Mouse (Mus musculus): ENCODE results near the gene Olfr502. TPM values are rescaled to one million over a fixed set of nuclear protein-coding genes. Genes with fewer than 3 reads are reported as not detected.

The Olfr502 gene
- polyA plus RNA-seq (2012; rRNA removed) = not detected in 2 replicates

GRCm38 (mm10) chr7:108524965-108525364 is at the start of gene Olfr502:
Gene Olfr502, minus strand, starts transcription at chr7:108525065.

GRCm38 (mm10) chr7:108565693-108566092 is 40.8 kb upstream of the Olfr502 start, which contains the start of gene Olfr504:
Gene Olfr504, minus strand, starts transcription at chr7:108565793.

GRCm38 (mm10) chr7:108544227-108544626 is 19.4 kb upstream of the Olfr502 start, which contains the start of gene Olfr503:
Gene Olfr503, plus strand, starts transcription at chr7:108544527.

Other genes with a start within 250 kb of the Olfr502 start
- gene Olfr490, start 236.1 kb downstream of the Olfr502 start, polyA plus RNA-seq (2012; rRNA removed) = not detected in 2 replicates
- gene Olfr491, start 211.6 kb downstream of the Olfr502 start, polyA plus RNA-seq (2012; rRNA removed) = not detected in 2 replicates
- not detected in 2 replicates for gene Olfr492, start 201.4 kb downstream of the Olfr502 start, polyA plus RNA-seq (2012; rRNA removed)
- gene Olfr493, start 178.1 kb downstream of the Olfr502 start, polyA plus RNA-seq (2012; rRNA removed) = not detected in 2 replicates
- not detected in 2 replicates for gene Olfr494, start 159.7 kb downstream of the Olfr502 start, polyA plus RNA-seq (2012; rRNA removed)
- gene Olfr495, start 131.9 kb downstream of the Olfr502 start, polyA plus RNA-seq (2012; rRNA removed) = not detected in 2 replicates
- gene Olfr497, start 104.6 kb downstream of the Olfr502 start, polyA plus RNA-seq (2012; rRNA removed) = not detected in 2 replicates
- gene Olfr498, start 59.7 kb downstream of the Olfr502 start, polyA plus RNA-seq (2012; rRNA removed) = not detected in 2 replicates
- not detected in 2 replicates for gene Olfr503, start 19.5 kb upstream of the Olfr502 start, polyA plus RNA-seq (2012; rRNA removed)
- gene Olfr504, start 40.7 kb upstream of the Olfr502 start, polyA plus RNA-seq (2012; rRNA removed) = not detected in 2 replicates
- gene Olfr506, start 85.7 kb upstream of the Olfr502 start, polyA plus RNA-seq (2012; rRNA removed) = not detected in 2 replicates
- gene Olfr507, start 96.7 kb upstream of the Olfr502 start, polyA plus RNA-seq (2012; rRNA removed) = not detected in 2 replicates
- gene Olfr508, start 104.9 kb upstream of the Olfr502 start, polyA plus RNA-seq (2012; rRNA removed) = not detected in 2 replicates
- gene Olfr509, start 126.8 kb upstream of the Olfr502 start, polyA plus RNA-seq (2012; rRNA removed) = not detected in 2 replicates
- not detected in 2 replicates for gene Olfr510, start 141.4 kb upstream of the Olfr502 start, polyA plus RNA-seq (2012; rRNA removed)
- not detected in 2 replicates for gene Olfr512, start 188.3 kb upstream of the Olfr502 start, polyA plus RNA-seq (2012; rRNA removed)
- not detected in 2 replicates for gene Olfr513, start 225.9 kb upstream of the Olfr502 start, polyA plus RNA-seq (2012; rRNA removed)

Data from colon, adult 2 months (tissue).